Mouse (Mus musculus) thymus, adult 2 months (tissue): ENCODE results near the gene Dip2c.

Experiments used
- CTCF ChIP-seq: fragments of 200-500 bp; IDR thresholded peaks from 2 replicates; pipeline ENCODE4 v1.5.1; 2012; ENCODE audit warnings: mild to moderate bottlenecking, control low read depth, low read length, moderate library complexity, borderline replicate concordance; ENCODE audit not compliant: control insufficient read depth, poor library complexity, insufficient read depth; ENCODE audit errors: extremely low read depth
- POLR2A ChIP-seq: fragments of 200-500 bp; IDR thresholded peaks from 2 replicates; pipeline ENCODE4 v1.6.1; 2012; ENCODE audit warnings: mild to moderate bottlenecking, low read length, control low read depth, moderate library complexity; ENCODE audit not compliant: control insufficient read depth, poor library complexity, insufficient read depth; ENCODE audit errors: extremely low read depth

GRCm38 (mm10) chr13:9601350-9601749 is 325.0 kb downstream of the Dip2c start:
- TF ChIP-seq CTCF (no peak), POLR2A (no peak)
